Mouse (Mus musculus): Measurements from ENCODE around the gene Grb2.

Gene Grb2

DNA sequence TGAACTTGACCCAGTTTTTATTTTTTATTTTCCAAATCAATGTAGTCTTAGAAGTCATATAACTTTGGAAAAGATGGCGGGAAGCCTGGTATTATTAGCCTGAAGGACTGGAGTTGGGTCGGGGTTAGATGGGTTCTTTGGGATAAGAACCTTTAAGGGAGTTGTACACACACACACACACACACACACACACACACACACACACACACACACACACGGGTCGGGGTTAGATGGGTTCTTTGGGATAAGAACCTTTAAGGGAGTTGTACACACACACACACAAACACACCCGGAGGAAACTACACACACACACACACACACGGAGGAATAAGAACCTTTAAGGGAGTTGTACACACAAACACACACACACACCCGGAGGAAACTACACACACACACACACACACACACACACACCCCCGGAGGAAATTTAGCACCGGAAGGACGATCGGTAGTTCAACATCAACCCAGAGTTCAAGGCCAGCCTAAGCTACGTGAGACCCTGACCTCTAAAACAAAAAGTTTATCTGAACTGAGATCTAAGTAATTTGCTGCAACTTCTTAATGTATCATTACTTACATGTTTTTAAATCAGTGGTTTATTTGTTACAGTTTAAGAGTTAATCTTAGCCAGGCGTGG, 79.8 kb downstream of the Grb2 start:
- peak; percentile 54 for DNase-seq (ENCODE audit: low read depth, low spot score)

DNA sequence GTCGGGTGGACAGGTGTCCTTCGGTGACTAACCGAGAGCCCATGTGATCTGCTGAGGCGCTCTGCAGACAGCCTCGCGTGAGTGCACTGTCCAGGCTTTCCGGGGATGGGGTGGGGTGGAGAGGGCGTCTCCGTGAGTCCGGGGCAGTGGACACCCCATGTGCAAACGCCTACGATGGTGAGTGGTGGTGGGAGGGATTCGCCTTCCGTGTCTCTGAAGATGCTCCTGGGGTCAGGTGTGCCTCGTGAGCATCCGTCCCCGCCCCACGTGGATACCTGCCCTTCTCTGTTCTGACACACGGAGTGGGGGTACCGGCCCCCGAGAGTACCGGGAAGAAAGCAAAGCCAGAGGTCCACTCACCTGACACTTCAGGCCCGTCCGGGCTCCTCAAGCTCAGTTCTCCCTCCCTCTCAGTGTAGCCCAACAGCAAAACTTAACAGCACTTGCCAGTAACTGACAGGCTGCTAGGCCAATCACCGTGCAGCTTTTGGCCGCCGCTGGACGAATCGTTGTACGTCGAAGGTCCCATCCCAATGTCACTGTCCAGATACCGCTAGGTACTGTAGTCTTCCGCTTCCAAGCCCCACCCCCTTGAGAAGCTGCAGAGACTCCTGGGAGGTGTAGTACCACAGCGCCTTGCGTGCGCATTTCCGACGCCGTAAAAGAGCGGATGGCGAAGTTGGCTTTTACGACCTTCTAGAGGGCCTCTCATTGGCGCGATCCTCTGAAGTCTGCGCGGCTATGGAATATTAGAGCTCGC, 80.5 kb downstream of the Grb2 start, which contains the start of gene Slc25a19:
TSS of gene Slc25a19 (minus strand) at position 591 of the 760 bp plus-strand sequence.
- DNase-seq (ENCODE audit: low read depth, low spot score) = peak; percentile 100

DNA sequence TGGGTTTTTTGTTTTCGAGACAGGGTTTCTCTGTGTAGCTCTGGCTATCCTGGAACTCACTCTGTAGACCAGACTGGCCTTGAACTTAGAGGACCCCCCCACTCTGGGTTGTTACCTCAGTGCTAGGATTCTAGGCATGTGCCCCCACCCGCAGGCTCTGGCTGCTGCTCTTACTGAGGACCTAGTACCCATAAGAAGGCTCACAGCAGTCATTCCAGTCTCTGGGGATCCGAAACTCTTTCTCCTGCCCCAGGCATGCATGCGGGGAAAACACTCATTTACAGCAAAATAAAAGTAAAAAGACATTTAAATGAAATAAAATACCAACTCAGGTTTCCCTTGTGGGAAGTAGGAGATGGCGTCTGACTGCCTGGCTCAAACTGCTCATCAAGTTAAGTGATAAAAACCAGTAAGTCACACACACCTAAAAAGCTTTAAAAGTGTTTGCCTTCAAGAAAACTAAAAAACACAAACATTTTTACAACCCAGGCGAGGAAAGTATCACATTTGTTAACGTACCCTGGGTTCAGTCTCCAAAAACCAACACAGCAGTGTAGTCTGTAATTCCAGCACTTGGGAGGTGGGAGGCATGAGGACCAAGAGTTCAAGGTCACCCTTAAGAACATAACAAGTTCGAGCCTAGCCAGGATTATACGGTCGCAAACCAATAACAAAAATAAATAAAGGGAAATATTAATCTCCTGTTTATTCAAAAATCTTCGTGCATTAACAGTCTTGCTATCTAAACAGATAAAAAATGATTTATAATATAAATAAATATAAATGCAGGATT, 81.4 kb downstream of the Grb2 start:
- no peak for DNase-seq (ENCODE audit: low read depth, low spot score)

DNA sequence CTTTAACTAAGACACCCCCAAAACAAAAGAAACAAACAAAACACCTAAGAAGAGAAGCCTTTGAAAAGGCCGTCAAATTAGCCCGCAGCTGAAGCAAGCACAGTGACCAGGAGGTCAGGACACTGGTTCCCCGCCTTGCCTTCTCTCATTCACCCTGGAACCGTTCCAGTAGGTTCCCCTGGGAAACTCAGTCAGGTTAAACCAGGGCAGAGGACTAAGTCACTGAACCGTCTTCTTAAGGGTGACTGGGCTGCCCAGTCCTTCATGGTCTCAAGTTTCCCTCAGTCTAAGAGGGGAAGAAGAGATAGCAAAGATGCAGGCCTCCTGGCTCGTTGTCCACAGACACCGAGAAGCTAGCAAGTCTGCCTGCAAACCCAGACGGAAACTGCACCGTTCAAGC, 82.5 kb downstream of the Grb2 start:
- no peak for DNase-seq (ENCODE audit: low read depth, low spot score)

- DNase-seq (ENCODE audit: low read depth, low spot score) = peak; percentile 41
These were observed 84.8 kb downstream of the Grb2 start for GRCm38 (mm10) chr11:115623487-115624070.

DNA sequence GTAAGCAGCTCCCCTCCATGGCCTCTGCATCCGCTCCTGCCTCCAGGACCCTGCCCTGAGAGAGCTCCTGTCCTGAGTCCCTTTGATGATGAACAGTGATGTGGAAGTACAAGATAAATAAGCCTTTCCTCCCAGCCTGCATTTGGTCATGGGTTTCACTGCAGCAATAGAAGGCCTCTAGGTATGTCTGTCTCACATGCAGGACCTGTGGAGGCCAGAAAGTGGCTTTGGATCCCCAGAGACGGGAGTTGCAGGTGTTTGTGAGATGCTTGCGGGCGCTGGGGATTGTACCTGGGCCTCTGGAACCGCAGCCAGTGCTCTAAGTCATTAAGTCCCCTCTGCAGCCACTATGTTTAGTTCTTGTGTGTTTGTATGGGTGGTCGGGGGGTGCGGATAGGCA, 88.4 kb downstream of the Grb2 start:
- no peak for DNase-seq (ENCODE audit: low read depth, low spot score)

GRCm38 (mm10) chr11:115618732-115619516, 89.5 kb downstream of the Grb2 start:
- DNase-seq (ENCODE audit: low read depth, low spot score) = no peak

- DNase-seq (ENCODE audit: low read depth, low spot score) = no peak
These were observed 90.4 kb downstream of the Grb2 start for GRCm38 (mm10) chr11:115618001-115618400.

GRCm38 (mm10) chr11:115616893-115617292, 91.5 kb downstream of the Grb2 start:
- DNase-seq (ENCODE audit: low read depth, low spot score) = no peak

GRCm38 (mm10) chr11:115616371-115616770, 92.0 kb downstream of the Grb2 start:
- no peak for DNase-seq (ENCODE audit: low read depth, low spot score)

- DNase-seq (ENCODE audit: low read depth, low spot score) = no peak
These were observed 92.5 kb downstream of the Grb2 start for GRCm38 (mm10) chr11:115615875-115616274.

- DNase-seq (ENCODE audit: low read depth, low spot score) = no peak
These were observed 93.1 kb downstream of the Grb2 start for GRCm38 (mm10) chr11:115615108-115615825.

- no peak for DNase-seq (ENCODE audit: low read depth, low spot score)
These were observed 93.9 kb downstream of the Grb2 start for GRCm38 (mm10) chr11:115614346-115615107.

DNA sequence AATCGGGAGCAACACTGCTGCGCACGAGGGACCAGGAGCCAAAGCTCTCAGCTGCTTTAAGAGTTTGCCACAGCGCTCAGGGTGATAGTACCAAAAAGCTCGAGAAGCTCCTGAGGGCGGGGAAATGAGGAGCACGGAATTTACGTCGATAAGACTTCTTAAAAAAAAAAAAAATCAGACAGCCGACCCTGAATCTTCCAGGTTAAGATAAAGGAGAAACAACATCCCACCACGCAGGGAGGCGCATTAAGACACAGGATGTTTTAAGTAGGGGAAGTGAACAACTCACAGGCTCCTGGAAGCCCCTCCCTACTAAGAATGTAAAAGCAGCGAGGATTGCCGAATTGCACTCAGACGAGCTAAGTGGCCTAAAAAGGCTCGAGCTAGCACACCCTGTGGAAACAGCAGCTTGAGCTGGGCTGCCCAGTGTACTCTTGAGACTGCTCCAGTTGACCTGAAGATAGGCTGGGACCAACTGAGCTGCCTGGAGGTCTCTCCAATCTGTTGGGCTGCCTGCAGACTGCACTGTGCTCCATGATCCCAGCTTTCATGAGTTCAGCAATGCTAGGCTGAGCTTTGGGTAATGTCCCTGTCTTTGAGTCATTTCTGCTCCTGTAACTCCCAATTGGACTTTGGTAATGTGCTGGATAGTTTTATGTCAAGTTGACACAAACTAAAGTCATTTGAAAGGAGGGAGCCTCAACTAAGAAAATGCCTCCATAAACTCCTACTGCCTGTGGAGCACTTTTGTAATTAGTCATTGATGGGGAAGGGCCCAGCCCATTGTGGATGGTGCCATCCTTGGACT, 95.1 kb downstream of the Grb2 start:
- no peak for DNase-seq (ENCODE audit: low read depth, low spot score)

DNA sequence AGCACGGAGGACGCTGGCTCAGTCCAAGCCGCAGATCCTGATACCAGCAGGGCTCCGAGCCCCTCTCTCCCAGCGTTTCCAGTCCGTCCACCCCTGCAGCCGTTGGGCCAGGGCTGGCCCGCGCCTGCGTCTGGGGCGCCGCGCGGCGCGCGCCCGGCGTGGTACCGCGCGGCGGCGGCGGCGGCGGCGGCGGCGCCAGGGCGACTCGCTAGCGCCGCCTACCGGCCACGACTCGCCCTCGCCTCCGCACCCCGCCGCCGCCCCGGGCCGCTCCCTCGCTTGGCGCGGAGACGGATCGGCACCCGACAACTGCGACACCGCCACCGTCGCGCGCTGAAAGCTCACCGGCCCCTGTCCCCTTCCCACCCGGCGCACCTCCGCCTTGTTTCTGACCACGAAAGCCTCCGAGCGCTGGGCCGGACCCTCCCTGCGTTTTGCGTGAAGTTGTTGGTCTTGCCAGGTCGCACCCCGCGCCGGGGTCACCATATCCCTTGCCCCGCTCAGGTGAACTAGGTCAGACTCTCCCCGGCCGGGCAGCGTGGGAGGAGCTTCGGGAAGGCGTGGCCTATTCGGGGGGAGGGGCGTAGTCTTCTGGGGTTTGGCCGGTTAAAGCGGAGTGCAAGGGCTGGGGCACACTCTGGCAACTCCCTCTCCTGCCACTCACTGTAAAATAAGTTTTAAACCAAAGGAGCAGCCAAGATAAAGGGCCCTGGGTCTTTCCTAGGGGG, 95.8 kb downstream of the Grb2 start, which contains the start of gene Mif4gd:
TSS of gene Mif4gd (minus strand) at position 560 of the 728 bp plus-strand sequence.
- DNase-seq (ENCODE audit: low read depth, low spot score) = peak; percentile 93

GRCm38 (mm10) chr11:115612059-115612409, 96.4 kb downstream of the Grb2 start:
- DNase-seq (ENCODE audit: low read depth, low spot score) = no peak

DNA sequence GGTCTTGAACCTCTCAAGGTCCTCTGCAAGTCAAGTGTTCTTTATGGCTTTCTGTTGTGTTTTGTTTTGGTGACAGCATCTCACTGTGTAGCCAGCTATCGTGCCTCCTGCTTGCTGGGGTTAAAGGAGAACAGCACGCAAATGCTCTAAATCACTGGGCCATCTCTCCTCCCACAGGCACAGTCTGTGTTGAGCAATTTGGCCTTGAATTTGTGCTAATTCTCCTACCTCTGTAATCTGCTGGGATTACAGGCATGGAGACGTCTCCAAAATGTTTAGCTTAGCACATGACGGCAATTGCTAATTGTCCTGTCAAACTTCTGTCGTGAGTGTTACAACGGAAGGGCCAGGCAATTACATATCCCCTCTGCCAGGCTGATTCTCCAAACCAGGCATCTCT, 97.2 kb downstream of the Grb2 start:
- no peak for DNase-seq (ENCODE audit: low read depth, low spot score)

DNA sequence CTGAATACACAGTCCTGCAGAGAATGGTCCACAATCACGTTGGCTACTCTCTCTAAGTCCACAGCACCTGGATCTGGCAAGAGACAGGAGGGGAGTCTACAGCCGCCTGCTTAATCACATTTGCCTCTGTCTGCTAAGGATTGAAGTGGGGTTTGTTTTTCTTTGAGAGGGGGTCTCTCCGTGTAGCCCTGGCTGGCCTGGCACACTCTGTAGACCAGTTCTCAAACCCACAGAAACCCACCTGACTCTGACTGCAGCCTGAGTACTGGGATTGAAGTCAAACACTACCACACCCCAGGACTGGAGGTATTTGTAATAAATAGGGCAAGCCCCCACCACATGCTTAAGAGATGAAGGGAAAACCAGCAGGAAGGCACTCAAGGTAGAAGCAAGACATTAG, 98.8 kb downstream of the Grb2 start:
- no peak for DNase-seq (ENCODE audit: low read depth, low spot score)
